Mouse (Mus musculus): ENCODE results near the gene Bmp6.

The Bmp6 gene

DNA sequence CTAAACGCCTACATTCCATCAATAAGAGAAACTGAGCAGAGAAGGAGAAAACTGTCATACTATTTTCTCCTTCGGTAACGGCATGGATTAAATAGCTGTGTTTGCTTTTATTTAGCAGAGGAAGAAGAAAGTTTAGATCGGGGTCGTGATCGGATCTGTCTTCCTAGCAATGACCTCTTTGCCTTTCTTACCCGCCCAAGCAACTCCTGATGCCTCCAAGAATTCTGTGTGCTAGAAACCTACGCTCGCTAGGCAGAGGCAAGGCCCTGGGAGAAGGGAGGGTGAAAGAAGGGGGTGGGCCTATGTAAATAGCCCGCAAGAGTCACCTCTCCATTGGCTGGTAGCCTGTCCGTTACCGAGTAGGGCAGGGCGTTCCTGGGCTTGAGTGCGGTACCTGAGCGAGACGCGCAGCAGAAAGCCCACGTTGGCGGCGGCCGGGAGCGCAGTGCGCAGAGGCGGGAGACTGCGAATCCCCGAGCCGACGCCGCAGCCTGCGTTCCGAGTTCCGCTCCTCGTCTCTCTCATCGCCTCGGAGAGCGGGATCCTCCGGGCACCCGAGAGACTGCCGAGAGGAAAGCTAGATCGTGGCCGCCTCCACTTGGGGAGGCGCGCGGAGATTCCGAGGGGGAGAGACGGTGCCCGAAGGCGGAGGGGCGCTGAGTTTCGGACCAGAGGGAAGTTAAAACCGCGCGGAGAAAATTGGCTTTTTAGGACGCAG, at the start of gene Bmp6:
Gene Bmp6, plus strand, starts transcription at position 395 of the 718 bp plus-strand sequence.
- peak; percentile 85 for DNase-seq (ENCODE audit: low spot score)

DNA sequence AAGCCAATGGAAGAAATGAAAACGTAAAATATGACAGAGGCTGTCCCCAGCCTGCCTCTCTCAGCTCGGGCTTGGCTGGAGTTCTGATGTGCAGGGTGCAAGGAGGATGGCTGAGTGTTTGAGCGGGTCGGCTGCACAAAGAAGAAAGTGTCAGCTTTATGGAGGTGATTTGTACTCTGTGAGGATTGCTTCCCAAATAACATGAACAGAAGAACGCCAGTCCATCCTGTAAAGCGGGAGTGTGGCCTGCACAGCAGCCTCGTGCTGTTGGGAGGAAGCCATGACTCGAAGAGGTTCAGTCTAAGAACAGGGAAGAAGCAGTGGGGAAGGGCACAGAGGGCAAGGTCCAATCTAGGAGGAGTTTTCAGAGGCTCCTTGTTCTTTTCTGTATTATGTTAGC, 48.7 kb upstream of the Bmp6 start:
- no peak for DNase-seq (ENCODE audit: low spot score)

DNA sequence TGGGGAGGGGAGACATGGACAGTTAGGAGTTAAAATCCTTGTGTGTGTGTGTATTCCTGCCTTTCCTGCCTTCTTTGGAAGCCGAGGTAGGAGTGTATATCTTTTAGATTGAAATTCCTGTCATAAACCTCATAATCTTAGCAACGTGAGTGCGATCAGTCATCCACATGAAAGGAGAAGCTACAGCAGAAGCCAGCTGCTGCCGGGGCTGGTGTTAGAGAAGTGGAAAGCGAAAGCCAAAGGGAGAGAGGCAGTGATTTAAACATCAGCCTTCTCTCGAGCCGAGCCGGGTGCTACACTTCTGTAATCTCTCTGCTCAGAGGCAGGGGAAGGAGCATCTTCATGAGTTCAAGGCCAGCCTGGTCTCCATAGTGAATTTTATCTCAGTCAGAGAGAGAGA, 48.3 kb upstream of the Bmp6 start:
- no peak for DNase-seq (ENCODE audit: low spot score)

DNA sequence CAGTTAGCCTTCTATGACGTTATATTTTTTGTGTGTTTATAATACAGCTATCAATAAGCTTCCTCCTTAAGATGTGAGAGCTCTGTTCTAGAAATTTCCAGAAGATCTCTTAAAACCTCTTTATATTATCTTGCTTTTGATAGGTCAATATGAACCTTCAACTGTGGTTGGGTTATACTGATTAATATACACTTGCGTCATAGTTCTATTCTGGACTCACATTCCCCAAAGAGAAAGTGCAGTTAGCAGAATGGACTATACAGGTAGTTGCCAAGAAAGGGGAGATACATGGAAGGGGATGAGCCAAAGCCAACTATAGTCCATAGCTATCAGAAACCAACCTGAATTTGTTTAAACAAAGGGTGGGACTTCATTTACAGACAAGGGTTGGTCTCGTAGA, 33.8 kb upstream of the Bmp6 start:
- no peak for DNase-seq (ENCODE audit: low spot score)

DNA sequence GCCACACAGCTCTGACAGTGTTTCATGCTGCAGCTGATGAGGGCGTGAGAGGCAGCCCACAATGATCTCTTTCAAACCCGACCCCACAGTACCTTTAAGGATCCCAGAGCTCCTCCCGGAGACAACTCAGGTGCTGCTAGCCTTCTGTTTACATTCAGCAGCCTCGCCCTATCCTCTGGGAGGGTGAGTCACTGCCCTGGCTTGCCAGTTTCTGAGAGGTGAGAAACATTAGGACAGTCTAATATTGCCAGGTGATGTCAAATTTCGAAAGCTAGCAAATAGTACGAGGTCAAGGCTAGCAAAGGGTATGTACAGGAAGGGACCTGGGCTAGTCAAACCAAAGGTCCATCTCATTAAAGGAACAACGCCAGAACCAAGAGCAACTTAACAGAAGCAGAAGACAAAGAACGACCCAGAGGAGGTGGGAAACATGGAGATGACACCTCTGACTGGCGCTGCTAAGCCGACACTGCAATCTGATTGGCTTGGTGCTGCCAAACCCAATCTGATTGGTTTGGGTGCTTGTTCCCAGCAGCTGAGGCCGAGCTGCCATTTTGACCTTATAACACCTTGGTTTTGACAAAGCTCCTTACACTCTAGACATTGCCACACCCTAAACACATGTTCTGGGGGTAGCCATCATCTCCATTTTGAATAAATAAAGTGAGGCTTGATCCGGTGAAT, 32.4 kb upstream of the Bmp6 start:
- peak; percentile 40 for DNase-seq (ENCODE audit: low spot score)

DNA sequence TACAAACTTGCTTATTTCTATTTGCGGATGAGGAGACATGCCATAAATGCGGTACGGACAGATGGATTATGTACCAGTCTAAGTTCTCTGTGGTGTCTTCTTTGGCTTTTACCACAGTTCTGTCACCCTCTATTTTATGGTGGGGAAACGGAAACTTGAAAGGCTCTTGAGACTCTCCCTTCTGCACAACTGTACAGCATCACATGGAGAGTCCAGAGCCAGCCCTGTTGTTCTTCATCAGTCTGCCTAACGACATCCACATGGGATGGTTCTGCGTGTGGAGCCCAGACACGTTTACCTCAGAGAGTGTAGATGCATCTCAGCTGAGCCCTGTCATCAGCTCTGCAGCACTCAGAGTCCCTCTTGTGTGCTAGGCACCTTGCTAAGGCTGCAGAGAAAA, 30.3 kb upstream of the Bmp6 start:
- DNase-seq (ENCODE audit: low spot score) = no peak

DNA sequence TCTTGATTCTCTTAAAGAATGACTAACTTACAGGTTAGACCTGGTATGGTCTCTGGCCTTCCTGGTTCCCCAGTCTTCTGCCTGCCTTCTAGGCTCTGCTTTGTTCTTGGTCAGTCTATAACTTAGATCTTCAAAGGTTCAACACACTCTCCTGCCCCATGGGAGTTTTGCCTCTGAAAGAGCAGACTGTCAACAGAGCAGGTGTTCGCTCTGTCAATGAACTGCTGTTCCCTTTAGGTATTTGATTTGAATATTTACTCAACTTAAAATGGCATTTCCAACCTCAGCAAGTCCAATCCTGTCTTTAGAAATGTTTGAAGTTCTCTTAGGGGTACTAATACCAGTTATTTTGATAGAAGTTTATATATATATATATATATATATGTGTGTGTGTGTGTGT, 26.5 kb upstream of the Bmp6 start:
- DNase-seq (ENCODE audit: low spot score) = no peak

DNA sequence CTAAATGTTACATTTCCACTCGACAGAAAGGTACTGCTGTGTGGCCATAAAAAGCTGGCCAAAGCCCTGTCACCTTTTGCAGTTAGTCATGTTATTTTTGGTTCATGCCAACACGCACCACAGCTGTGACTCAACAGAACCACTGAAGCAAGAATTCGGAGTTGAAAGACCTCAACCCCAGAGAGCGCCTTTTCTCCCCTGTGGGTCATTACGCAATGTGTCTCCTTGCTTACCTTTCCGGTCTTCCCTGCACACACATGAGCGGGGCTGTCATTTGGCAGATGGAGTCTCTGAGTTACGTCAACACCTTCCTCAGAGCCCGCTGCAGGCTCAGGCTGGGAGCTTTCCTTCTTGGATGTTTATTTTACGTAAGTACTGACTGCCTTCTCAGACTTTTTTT, 24.6 kb upstream of the Bmp6 start:
- peak; percentile 15 for DNase-seq (ENCODE audit: low spot score)

DNA sequence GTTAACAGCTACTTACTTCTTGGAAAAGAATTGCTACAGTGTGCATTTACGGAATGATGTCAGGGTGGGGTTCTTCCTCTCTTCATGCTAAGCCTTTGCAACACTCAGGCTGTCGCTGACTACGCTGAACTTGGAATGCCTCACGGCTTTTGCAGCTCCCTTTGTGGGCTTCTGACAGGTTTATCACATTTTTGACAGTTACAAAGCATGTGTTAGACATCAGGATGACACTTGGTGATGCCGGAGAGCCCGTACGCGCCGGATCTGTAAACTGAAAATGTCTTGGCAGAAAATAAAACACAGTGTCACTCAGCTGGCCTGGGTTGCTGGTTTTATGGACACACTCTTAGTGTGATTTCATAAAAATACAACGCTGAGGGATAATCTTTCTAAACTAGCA, 20.5 kb upstream of the Bmp6 start:
- DNase-seq (ENCODE audit: low spot score) = peak; percentile 52

DNA sequence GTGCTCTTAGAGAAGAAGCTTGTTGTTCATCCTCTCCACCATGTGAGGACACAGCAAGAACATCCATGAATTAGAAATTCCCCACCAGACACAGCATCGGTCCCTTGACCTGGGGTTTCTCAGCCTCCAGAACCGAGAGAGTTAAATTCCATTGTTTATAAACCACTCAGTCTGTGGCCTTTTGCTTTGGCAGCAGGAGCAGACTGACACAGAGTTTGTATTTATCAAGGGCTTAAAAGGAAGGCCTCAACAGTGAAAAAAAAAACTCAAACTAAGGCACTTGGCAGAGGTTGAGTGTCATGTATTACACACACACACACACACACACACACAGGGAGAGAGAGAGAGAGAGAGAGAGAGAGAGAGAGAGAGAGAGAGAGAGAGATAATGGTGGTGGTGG, 17.5 kb upstream of the Bmp6 start:
- no peak for DNase-seq (ENCODE audit: low spot score)

DNA sequence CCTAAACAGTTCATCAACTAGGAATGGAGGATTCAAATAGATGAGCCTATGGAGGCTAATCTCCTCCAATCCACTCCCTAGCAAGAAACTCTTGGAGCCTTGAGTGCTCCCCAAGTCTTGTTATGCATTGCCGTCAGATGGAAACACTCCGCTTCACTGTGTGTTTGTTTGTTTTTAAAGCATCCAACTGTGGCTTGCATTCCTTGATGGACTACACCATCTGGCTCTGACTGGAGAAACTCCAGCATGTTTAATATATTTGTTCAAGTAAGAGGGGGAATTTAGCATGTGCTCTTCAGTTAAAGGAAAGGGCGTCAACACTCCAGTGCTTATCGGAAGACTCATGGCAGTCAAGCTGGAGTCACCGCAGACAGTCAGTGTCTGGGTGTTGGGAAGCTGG, 11.4 kb upstream of the Bmp6 start:
- no peak for DNase-seq (ENCODE audit: low spot score)

DNA sequence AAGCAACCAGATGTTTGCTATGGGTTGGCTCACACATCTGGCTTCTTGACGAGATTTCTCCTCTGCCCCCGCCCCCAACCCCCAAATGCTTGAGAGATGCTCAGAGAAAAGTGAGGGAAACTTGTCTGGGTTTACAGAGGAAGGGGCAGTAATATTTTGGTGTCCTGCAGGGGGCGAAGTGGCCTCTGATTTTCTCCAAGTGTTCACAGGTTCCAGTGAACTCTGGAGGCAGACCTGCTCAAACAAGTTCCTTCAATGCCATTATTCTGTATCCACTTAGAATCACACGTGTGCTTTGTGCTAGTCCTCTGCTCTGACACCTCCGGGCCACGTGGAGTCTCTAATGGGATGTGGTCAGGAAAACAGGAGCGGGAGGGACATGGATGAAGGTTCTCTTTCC, 2.3 kb upstream of the Bmp6 start:
- peak; percentile 71 for DNase-seq (ENCODE audit: low spot score)

DNA sequence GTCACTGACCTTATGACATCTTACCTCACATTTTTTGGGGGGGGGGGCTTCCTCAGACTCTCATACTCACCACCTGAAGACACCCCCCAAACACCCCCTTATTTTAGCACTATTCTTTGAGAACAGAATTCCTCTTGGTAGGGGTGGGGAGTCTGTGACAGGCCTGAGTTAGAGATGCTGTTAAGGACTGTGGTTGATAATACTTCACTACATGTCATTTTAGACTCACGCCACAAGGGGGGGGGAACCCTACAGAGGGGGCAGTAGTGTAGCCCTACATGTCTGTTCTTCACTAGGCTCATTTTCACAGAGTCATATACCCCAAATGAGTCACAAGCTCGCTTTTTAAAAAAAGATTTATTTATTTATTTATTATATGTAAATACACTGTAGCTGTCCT, 1.7 kb upstream of the Bmp6 start:
- no peak for DNase-seq (ENCODE audit: low spot score)

DNA sequence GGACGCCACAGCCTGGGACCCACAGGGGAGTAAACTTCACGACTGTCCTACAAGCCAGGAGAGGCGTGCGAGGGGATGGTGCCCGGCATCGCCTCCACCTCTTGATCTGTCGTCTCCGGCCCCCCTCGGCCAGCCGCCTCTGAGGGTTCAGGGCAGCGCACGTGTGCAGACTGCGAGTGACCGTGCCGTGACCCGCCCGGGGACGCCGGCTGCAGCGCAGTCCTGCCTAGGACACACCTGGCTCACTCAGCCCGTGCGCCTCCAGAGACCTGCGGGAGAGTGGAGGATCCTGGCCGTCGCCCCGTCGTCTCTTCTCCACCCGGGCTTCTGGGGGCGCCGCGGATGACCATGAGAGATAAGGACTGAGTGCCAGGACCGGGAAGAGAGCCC, 519 bp downstream of the Bmp6 start:
- DNase-seq (ENCODE audit: low spot score) = no peak

DNA sequence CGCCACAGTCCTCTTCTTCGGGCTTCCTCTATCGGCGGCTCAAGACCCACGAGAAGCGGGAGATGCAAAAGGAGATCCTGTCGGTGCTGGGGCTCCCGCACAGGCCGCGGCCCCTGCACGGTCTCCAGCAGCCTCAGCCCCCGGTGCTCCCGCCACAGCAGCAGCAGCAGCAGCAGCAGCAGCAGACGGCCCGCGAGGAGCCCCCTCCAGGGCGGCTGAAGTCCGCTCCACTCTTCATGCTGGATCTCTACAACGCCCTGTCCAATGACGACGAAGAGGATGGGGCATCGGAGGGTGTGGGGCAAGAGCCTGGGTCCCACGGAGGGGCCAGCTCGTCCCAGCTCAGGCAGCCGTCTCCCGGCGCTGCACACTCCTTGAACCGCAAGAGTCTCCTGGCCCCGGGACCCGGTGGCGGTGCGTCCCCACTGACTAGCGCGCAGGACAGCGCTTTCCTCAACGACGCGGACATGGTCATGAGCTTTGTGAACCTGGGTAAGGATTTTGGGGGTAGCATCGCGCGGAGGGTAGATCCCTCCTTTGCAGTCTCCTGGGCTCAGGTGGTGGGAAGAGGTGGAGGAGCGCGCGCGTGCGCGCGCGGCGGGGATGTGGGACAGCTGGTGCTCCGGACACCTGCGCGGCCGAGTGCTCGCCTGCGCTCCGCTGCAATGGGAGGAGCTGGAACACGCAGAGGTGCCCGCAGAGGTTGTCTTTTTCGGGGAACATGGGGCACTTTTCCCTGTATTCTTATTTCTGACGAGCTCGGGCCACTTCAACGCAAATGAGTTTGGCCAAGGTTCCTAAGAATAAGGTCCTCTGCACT, 1.4 kb downstream of the Bmp6 start:
- DNase-seq (ENCODE audit: low spot score) = peak; percentile 14

DNA sequence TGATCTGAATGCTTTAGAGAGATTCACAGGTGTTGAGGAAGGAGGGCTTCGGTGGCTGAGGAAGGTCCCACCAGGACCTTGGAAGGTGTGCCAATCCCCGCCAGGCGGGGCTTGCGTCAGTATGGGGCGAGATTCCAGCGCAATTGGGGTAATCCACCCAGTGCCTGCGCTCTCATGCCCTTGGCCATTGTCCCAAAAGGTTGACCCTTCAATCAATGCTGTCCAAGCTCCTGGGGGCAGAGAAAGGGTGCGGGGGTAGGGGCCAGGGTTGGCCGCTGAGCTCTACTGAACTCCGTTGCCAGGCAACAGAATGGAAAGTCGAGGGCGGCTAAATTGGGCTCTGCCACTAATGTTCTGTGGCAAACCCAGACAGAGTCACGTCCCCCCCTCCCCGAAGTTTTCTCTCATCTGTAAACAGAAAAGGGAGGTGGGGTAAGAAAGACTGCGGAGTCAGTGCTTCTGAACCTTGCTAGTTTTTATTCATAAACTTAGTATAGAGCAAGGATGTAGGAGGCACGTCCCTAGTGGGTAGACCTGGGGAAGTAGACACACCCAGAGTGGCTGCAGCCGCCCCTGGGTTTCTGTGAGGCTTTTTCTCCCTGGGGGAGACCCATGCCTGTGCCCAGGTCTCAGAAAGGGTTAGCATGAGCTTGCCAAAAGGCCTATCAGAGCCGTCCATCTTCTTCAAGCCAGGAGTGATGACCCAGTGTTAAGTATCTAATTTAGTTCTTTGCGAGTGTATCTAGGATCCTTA, 2.3 kb downstream of the Bmp6 start:
- no peak for DNase-seq (ENCODE audit: low spot score)

DNA sequence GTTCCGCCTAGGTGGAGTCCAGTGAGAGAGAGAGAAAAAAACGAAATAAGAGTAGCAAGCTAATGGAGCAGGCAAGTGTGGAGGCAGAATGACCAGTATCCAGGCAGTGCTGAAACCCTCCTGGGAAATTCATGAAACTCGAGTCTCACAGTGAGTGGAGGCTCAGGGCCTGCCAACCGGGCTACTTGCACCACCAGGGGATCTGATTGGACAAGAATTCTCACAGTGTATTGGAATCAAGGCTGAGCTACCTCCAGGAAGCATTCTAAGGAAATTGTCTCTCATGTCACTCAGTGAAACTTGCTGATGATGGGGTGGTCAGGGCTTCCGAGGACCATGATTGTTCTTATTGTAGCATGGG, 2.8 kb downstream of the Bmp6 start:
- no peak for DNase-seq (ENCODE audit: low spot score)

DNA sequence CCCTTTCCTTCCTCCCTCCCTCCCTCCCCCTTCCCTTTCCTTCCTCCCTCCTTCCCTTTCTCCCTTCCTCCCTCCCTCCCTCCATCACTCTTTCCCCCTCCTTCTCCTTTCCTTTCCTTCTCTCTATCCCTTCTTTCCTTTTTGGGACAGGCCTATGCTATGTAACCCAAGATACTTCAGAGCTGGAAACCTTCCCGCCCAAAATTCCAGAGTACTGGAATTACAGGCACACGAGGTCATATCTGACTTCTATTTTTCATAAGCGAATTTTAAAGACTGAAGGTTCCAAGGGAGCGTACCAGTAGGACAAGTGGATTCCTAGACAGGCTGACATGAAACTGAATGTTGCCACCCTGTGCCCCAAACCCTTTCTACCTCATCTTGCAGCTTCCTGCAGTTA, 4.1 kb downstream of the Bmp6 start:
- DNase-seq (ENCODE audit: low spot score) = no peak

DNA sequence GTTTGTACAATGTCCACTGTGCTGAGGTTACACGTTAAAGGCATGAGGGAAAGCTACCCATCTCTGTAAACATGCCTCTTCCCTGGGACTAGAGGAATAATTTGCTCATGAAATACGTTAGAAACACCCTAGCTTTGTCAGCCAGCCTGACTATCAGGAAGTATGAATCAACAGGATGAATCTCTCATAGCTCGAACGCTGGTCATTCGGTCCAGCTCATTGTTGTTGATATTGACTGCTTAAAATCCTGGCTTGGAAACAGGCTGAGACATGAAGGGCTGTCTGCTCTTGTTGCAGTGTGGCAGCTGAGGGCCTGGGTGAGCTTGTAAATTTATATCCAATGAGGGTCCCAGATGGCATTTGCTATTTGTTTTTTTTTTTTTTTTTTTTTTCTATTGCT, 4.9 kb downstream of the Bmp6 start:
- no peak for DNase-seq (ENCODE audit: low spot score)

DNA sequence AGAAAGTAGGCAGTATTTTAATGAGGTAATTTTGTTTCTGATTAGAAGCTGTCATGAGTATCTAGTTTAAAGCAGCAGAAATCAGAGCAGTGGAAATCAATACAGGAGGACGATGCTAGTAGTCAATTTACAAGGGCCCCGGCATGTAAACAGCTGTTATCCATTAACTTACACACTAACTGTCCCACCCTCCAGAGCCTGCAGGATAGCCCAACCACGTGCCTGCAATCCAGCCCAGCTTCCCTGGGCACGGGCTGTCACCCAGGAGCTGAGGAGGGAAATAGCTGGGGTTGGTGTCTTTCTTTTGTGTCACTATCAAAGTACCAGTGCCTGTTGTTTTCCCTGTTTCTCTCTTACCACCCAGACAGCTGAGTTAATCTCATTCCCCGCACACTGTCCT, 7.1 kb downstream of the Bmp6 start:
- no peak for DNase-seq (ENCODE audit: low spot score)

DNA sequence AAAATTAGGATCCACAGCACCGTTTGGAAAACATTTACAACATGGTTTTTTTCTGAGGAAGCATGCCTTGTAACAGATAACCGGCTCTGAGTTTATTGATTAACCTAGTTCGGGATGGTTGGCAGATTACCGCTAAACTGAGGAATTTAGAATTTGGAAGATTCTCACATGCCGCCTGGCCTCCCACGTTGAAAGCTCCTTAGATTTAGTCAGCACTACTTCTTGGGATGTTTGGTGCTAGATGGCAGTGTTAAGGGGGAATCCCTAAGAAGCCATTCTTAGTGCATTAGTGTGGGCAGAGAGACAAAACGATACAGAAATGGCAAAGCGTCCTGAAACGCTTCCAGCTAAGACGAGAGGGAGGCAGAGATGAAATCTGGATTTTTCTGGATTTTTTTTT, 8.1 kb downstream of the Bmp6 start:
- DNase-seq (ENCODE audit: low spot score) = no peak

DNA sequence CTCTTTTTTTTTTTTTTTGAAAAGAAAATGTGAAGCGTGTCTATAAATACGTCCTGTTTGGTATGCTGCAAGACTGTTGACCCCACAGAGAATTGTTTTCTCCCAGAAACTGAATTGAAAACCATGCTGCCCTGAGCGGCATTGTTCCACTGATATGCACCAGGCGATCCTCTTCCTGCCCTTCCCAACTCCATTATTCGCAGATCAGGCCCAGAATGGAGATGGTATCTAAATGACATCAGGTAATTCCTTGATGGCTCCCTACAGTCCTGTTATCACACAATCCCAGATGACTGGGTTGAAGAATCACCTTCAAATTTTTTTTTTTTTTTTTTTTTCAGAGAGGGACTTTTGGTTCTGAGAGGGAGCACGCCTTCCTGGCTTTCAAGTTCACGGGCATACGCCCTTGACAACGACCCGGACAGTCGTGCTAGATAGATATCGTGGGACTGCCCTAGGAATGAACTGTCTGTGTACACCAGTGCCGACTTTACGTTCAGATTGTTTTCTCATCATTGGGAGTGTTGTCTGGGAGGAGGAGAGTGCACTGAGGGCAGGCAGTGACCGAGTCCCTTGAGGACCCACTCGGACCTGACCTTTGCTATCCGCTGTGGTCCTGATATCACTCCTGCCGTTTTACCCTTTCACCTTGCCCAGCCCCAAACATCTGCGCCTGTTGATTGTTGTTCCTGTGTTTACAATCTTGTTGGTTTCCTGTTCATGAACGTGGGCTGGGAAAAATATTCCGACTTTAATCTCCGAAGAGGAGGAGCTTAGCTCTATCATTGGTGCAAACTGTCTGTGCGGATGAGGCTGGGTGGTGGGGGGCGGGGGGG, 8.7 kb downstream of the Bmp6 start:
- no peak for DNase-seq (ENCODE audit: low spot score)

Measured in urinary bladder, postnatal 14 days (tissue).